In the genomic region with DNA sequence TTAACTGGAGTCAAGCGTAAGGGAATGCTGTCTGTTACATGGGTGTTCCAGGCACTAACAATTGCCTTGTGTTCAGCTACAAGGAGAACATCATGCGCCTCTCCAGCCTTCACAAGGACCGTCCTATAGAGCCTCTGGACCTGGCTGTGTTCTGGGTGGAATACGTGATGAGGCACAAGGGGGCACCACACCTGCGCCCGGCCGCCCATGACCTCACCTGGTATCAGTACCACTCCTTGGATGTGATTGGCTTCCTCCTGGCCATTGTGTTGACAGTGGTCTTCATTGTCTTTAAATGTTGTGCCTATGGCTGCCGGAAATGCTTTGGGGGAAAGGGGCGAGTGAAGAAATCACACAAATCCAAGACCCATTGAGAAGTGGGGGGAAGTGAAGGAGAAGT, we compare ENCODE assay signal across 12 mouse cellular contexts. TPM values are rescaled to one million over a fixed set of nuclear protein-coding genes. Genes with fewer than 3 reads are reported as not detected.
DNase-seq lines count a peak whose midpoint lies in the region; ATAC-seq lines count a peak whose summit lies in the region.
"Had no signal": no experiment of that assay in that cellular context is flagged by ENCODE, and none has a peak within 500 bp of the region (broad histone marks: within the 10 kb centered on the region; RNA-seq: fewer than 3 reads in every experiment).

No protein-coding gene starts in this region.

- intact Hi-C loops in heart, postnatal 25 days (cut with DNase I) = no loop called here

- 78% methylated on average over 9 of the region's 9 CpGs for WGBS in limb, embryonic 10.5 days
- WGBS in kidney, embryonic 16.5 days = 74% methylated on average over 9 of the region's 9 CpGs

- no peaks in the 10 kb centered on the region for H3K4me1 ChIP-seq in megakaryocyte, embryonic 14.5 days
- no peaks in the 10 kb centered on the region for H3K4me1 ChIP-seq in limb, embryonic 10.5 days
- no peaks in the 10 kb centered on the region for H3K4me1 ChIP-seq in kidney, embryonic 16.5 days (ENCODE audit: insufficient read depth, low read length)
- H3K4me1 ChIP-seq: heart, embryonic 15.5 days; stomach, embryonic 15.5 days had no signal

- H3K9ac ChIP-seq in kidney, embryonic 16.5 days (replicated peaks; ENCODE audit: low read length) = no peak overlapping the region
- H3K9ac ChIP-seq: heart, embryonic 15.5 days; stomach, embryonic 15.5 days had no signal

- H3K4me2 ChIP-seq in kidney, embryonic 16.5 days (replicated peaks; ENCODE audit: low read depth, low read length) = no peak overlapping the region
- H3K4me2 ChIP-seq: heart, embryonic 15.5 days; stomach, embryonic 15.5 days had no signal

- peak overlapping the region; percentile 9 for H3K4me3 ChIP-seq in megakaryocyte, embryonic 14.5 days (replicated peaks)
- H3K4me3 ChIP-seq in limb, embryonic 10.5 days = no peak overlapping the region
- no peak overlapping the region for H3K4me3 ChIP-seq in kidney, embryonic 16.5 days (ENCODE audit: low read length)
- H3K4me3 ChIP-seq: heart, embryonic 15.5 days; stomach, embryonic 15.5 days had no signal

- no peak for ATAC-seq in megakaryocyte, adult 5-6 weeks (ENCODE audit: poor library complexity, severe bottlenecking)
- ATAC-seq in kidney, embryonic 16.5 days (ENCODE audit: low FRiP score, low TSS enrichment) = no peak

- no peak overlapping the region for H3K27ac ChIP-seq in limb, embryonic 10.5 days
- no peak overlapping the region for H3K27ac ChIP-seq in kidney, embryonic 16.5 days (ENCODE audit: low read length)
- H3K27ac ChIP-seq: heart, embryonic 15.5 days; stomach, embryonic 15.5 days had no signal

- no peaks in the 10 kb centered on the region for H3K36me3 ChIP-seq in megakaryocyte, embryonic 14.5 days (replicated peaks; ENCODE audit: low read length)
- H3K36me3 ChIP-seq in limb, embryonic 10.5 days = no peaks in the 10 kb centered on the region
- H3K36me3 ChIP-seq in kidney, embryonic 16.5 days (ENCODE audit: insufficient read depth, low read length) = no peaks in the 10 kb centered on the region
- H3K36me3 ChIP-seq: heart, embryonic 15.5 days; stomach, embryonic 15.5 days had no signal

- DNase-seq in heart, adult 11 months = peak; percentile 94
- DNase-seq in heart, postnatal 25 days (ENCODE audit: low spot score) = no peak
- peak; percentile 18 for DNase-seq in MN1 (ENCODE audit: low spot score)
- peak; percentile 44 for DNase-seq in limb, embryonic 10.5 days (ENCODE audit: low spot score)
- DNase-seq in adrenal gland, postnatal 36 days = no peak

- no peaks in the 10 kb centered on the region for H3K27me3 ChIP-seq in megakaryocyte, embryonic 14.5 days (replicated peaks)
- no peaks in the 10 kb centered on the region for H3K27me3 ChIP-seq in limb, embryonic 10.5 days (ENCODE audit: low read depth, poor library complexity, severe bottlenecking)
- H3K27me3 ChIP-seq in kidney, embryonic 16.5 days (ENCODE audit: insufficient read depth, low read length) = no peaks in the 10 kb centered on the region
- H3K27me3 ChIP-seq: heart, embryonic 15.5 days; stomach, embryonic 15.5 days had no signal

- H3K9me3 ChIP-seq in megakaryocyte, embryonic 14.5 days = peaks cover 27% of the 10 kb centered on the region
- peaks cover 44% of the 10 kb centered on the region for H3K9me3 ChIP-seq in limb, embryonic 10.5 days (replicated peaks)
- H3K9me3 ChIP-seq in kidney, embryonic 16.5 days (ENCODE audit: low read length) = peaks cover 45% of the 10 kb centered on the region

RNA-seq across cellular contexts. Expression of a gene that starts 6.3 kb away (rescaled TPM):
- total RNA-seq in heart, postnatal 25 days (2021) = not detected
- not detected in 2 replicates for polyA plus RNA-seq in megakaryocyte, embryonic 14.5 days (2012; ENCODE audit: insufficient read depth, low replicate concordance)
- total RNA-seq in megakaryocyte, adult 5-6 weeks (2015) = 0.29 and 1.1 TPM in 2 replicates
- 0.37 TPM in 1 of 2 replicates, not detected in the other for total RNA-seq in megakaryocyte, adult 5-6 weeks (2017)
- polyA plus RNA-seq in limb, embryonic 10.5 days (2016; fragmentation: Nextera tagmentation; extraction: Ambion mirVana) = 0.13 TPM in 1 of 2 replicates, not detected in the other
- total RNA-seq in adrenal gland, postnatal 36 days (2021) = 10 to 100 TPM in 1 of 2 experiments, under 1 TPM in 1; 0.73 to 55.5 TPM
- 2.4 TPM in 2 replicates for polyA plus RNA-seq in kidney, embryonic 16.5 days (2015; fragmentation: Nextera tagmentation; extraction: Ambion mirVana)
- total RNA-seq: ES-E14; layer of hippocampus, postnatal 10 days had no signal
- polyA plus RNA-seq: heart, embryonic 15.5 days had no signal

RNA-seq across cellular contexts. Expression of a gene that starts 8.7 kb away (rescaled TPM):
- total RNA-seq in heart, postnatal 25 days (2021) = under 1 TPM; 0.28 to 0.42 TPM
- polyA plus RNA-seq in megakaryocyte, embryonic 14.5 days (2012; ENCODE audit: insufficient read depth, low replicate concordance) = not detected in 2 replicates
- total RNA-seq in megakaryocyte, adult 5-6 weeks (2015) = 0.47 and 1.2 TPM in 2 replicates
- 0.28 and 0.37 TPM in 2 replicates for total RNA-seq in megakaryocyte, adult 5-6 weeks (2017)
- 1.2 and 1.3 TPM in 2 replicates for polyA plus RNA-seq in limb, embryonic 10.5 days (2016; fragmentation: Nextera tagmentation; extraction: Ambion mirVana)
- under 1 TPM; 0.30 to 0.43 TPM for total RNA-seq in adrenal gland, postnatal 36 days (2021)
- polyA plus RNA-seq in kidney, embryonic 16.5 days (2015; fragmentation: Nextera tagmentation; extraction: Ambion mirVana) = 1.3 and 2.8 TPM in 2 replicates

RNA-seq across cellular contexts. Expression of a gene that starts 12.5 kb away (rescaled TPM):
- total RNA-seq in heart, postnatal 25 days (2021) = under 1 TPM; 0.42 TPM
- polyA plus RNA-seq in megakaryocyte, embryonic 14.5 days (2012; ENCODE audit: insufficient read depth, low replicate concordance) = not detected in 2 replicates
- total RNA-seq in megakaryocyte, adult 5-6 weeks (2015) = 0.66 TPM in 1 of 2 replicates, not detected in the other
- total RNA-seq in megakaryocyte, adult 5-6 weeks (2017) = not detected in 2 replicates
- 8.9 and 10.4 TPM in 2 replicates for polyA plus RNA-seq in limb, embryonic 10.5 days (2016; fragmentation: Nextera tagmentation; extraction: Ambion mirVana)
- total RNA-seq in adrenal gland, postnatal 36 days (2021) = 1 to 10 TPM; 1.5 to 5.9 TPM
- 10.4 and 11.2 TPM in 2 replicates for polyA plus RNA-seq in kidney, embryonic 16.5 days (2015; fragmentation: Nextera tagmentation; extraction: Ambion mirVana)

RNA-seq across cellular contexts. Expression of a gene that starts 17.6 kb away (rescaled TPM):
- not detected for total RNA-seq in heart, postnatal 25 days (2021)
- not detected in 2 replicates for polyA plus RNA-seq in megakaryocyte, embryonic 14.5 days (2012; ENCODE audit: insufficient read depth, low replicate concordance)
- total RNA-seq in megakaryocyte, adult 5-6 weeks (2015) = 2.5 and 4.1 TPM in 2 replicates
- total RNA-seq in megakaryocyte, adult 5-6 weeks (2017) = 0.12 and 1.2 TPM in 2 replicates
- not detected in 2 replicates for polyA plus RNA-seq in limb, embryonic 10.5 days (2016; fragmentation: Nextera tagmentation; extraction: Ambion mirVana)
- total RNA-seq in adrenal gland, postnatal 36 days (2021) = under 1 TPM in 1 of 2 experiments, not detected in 1; 0.33 TPM
- polyA plus RNA-seq in kidney, embryonic 16.5 days (2015; fragmentation: Nextera tagmentation; extraction: Ambion mirVana) = 68.4 and 84.9 TPM in 2 replicates
- total RNA-seq: ES-E14; layer of hippocampus, postnatal 10 days had no signal
- polyA plus RNA-seq: heart, embryonic 15.5 days had no signal

RNA-seq across cellular contexts. Expression of a gene that starts 52.2 kb away (rescaled TPM):
- total RNA-seq in heart, postnatal 25 days (2021) = under 1 TPM in 1 of 2 experiments, not detected in 1; 0.64 TPM
- polyA plus RNA-seq in megakaryocyte, embryonic 14.5 days (2012; ENCODE audit: insufficient read depth, low replicate concordance) = 0.04 TPM in 1 of 2 replicates, not detected in the other
- total RNA-seq in megakaryocyte, adult 5-6 weeks (2015) = 4.3 and 6.1 TPM in 2 replicates
- 0.28 and 0.84 TPM in 2 replicates for total RNA-seq in megakaryocyte, adult 5-6 weeks (2017)
- not detected in 2 replicates for polyA plus RNA-seq in limb, embryonic 10.5 days (2016; fragmentation: Nextera tagmentation; extraction: Ambion mirVana)
- under 1 TPM; 0.17 to 0.20 TPM for total RNA-seq in adrenal gland, postnatal 36 days (2021)
- not detected in 2 replicates for polyA plus RNA-seq in kidney, embryonic 16.5 days (2015; fragmentation: Nextera tagmentation; extraction: Ambion mirVana)
- total RNA-seq: ES-E14; layer of hippocampus, postnatal 10 days had no signal
- polyA plus RNA-seq: heart, embryonic 15.5 days; stomach, embryonic 15.5 days had no signal

Comparison
In these comparisons a context has a peak if more than half of its experiments do, and no peak if none do; other contexts are left out.
1. DNase-seq: peak in heart, adult 11 months (single experiment), MN1 (single experiment) and limb, embryonic 10.5 days (single experiment); none in heart, postnatal 25 days (single experiment) and adrenal gland, postnatal 36 days (0 of 2).